8 mouse cellular contexts compared by ENCODE assay signal in genomic region chr9:50603998-50604324, GRCm38 (mm10). TPM values are rescaled to one million over a fixed set of nuclear protein-coding genes. Genes with fewer than 3 reads are reported as not detected.
DNase-seq lines count a peak whose midpoint lies in the region; ATAC-seq and TF ChIP-seq lines count a peak whose summit lies in the region.

No protein-coding gene starts in this region.

- peak; percentile 45 for TF ChIP-seq CTCF in heart, adult 2 months (IDR thresholded peaks at IDR 0.05)
- TF ChIP-seq CTCF in C2C12 (IDR thresholded peaks at IDR 0.05; ENCODE audit: control insufficient read depth, insufficient read depth, insufficient read length) = no peak

- no peak; the same call in 1 of the 2 replicates for TF ChIP-seq POLR2A in heart, adult 2 months (IDR thresholded peaks at IDR 0.05; ENCODE audit: insufficient read depth, low read depth, low read length)

- peak overlapping the region; percentile 73 for H3K4me2 ChIP-seq in forebrain, embryonic 11.5 days (ENCODE audit: low read depth, low read length, severe bottlenecking)
- peak overlapping the region; percentile 76 for H3K4me2 ChIP-seq in liver, embryonic 12.5 days

- peaks cover 57% of the 10 kb centered on the region for H3K79me3 ChIP-seq in C2C12 (ENCODE audit: low read depth)

- no peak for TF ChIP-seq EP300 in heart, adult 2 months (IDR thresholded peaks at IDR 0.05; ENCODE audit: insufficient read depth, low read depth, low read length)

- no peak for DNase-seq in heart, adult 2 months
- no peak for DNase-seq in heart, adult 9 months (ENCODE audit: low spot score in 2 of 2)
- DNase-seq in forebrain, embryonic 11.5 days (ENCODE audit: low spot score) = no peak
- no peak for DNase-seq in gastrocnemius, postnatal 4 days (ENCODE audit: low spot score in 2 of 2)
- DNase-seq in gastrocnemius, postnatal 36 days = no peak
- no peak for DNase-seq in urinary bladder, postnatal 4 days (ENCODE audit: low spot score in 2 of 2)

- H3ac ChIP-seq in C2C12 (ENCODE audit: control insufficient read depth, insufficient read length, low read depth) = peak overlapping the region; percentile 51

- peak overlapping the region; percentile 85 for H3K9ac ChIP-seq in heart, adult 2 months (ENCODE audit: low read depth, low read length)
- peak overlapping the region; percentile 84 for H3K9ac ChIP-seq in forebrain, embryonic 11.5 days (ENCODE audit: low read length)
- H3K9ac ChIP-seq in liver, embryonic 12.5 days = peak overlapping the region; percentile 84

- peak overlapping the region; percentile 92 for H3K4me3 ChIP-seq in heart, adult 2 months
- H3K4me3 ChIP-seq in C2C12 (ENCODE audit: insufficient read depth, poor library complexity, severe bottlenecking) = peak overlapping the region; percentile 86
- H3K4me3 ChIP-seq in forebrain, embryonic 11.5 days (ENCODE audit: low read depth, low read length) = peak overlapping the region; percentile 85
- peak overlapping the region; percentile 77 for H3K4me3 ChIP-seq in liver, embryonic 12.5 days

- no peaks in the 10 kb centered on the region for H3K9me3 ChIP-seq in forebrain, embryonic 11.5 days (ENCODE audit: control insufficient read depth, low read length)
- H3K9me3 ChIP-seq in liver, embryonic 12.5 days (replicated peaks) = no peaks in the 10 kb centered on the region

- H3K36me3 ChIP-seq in heart, adult 2 months (ENCODE audit: control insufficient read depth, insufficient read depth, low read length) = peaks cover 9% of the 10 kb centered on the region
- peaks cover 59% of the 10 kb centered on the region for H3K36me3 ChIP-seq in C2C12 (ENCODE audit: control insufficient read depth, insufficient read depth)
- no peaks in the 10 kb centered on the region; the same call in 1 of the 2 replicates for H3K36me3 ChIP-seq in forebrain, embryonic 11.5 days (ENCODE audit: control insufficient read depth, insufficient read depth, low read length)
- H3K36me3 ChIP-seq in liver, embryonic 12.5 days = peaks cover 63% of the 10 kb centered on the region

- H3K27me3 ChIP-seq in heart, adult 2 months (ENCODE audit: control insufficient read depth, insufficient read depth, low read length) = no peaks in the 10 kb centered on the region
- no peaks in the 10 kb centered on the region for H3K27me3 ChIP-seq in C2C12 (ENCODE audit: control insufficient read depth, insufficient read depth, insufficient read length)
- no peaks in the 10 kb centered on the region for H3K27me3 ChIP-seq in forebrain, embryonic 11.5 days (ENCODE audit: control insufficient read depth, insufficient read depth, low read length)
- no peaks in the 10 kb centered on the region for H3K27me3 ChIP-seq in liver, embryonic 12.5 days (replicated peaks)

- H3K4me1 ChIP-seq in heart, adult 2 months (ENCODE audit: control insufficient read depth, insufficient read depth, low read length) = peaks cover 10% of the 10 kb centered on the region
- peaks cover 8% of the 10 kb centered on the region; the same call in 1 of the 2 replicates for H3K4me1 ChIP-seq in forebrain, embryonic 11.5 days (replicated peaks; ENCODE audit: control insufficient read depth, insufficient read depth, low read length)
- peaks cover 48% of the 10 kb centered on the region for H3K4me1 ChIP-seq in liver, embryonic 12.5 days

- intact Hi-C loops in heart, adult 2 months (cut with DNase I) = loop anchor here (1.0 to 5.0 kb wide), 3 partner anchors 10 to 163 kb away; partner anchors contain the start of genes Dlat and Fdxacb1
- intact Hi-C loops in gastrocnemius, postnatal 36 days (cut with DNase I) = no loop called here

- peak; percentile 92 for ATAC-seq in forebrain, embryonic 11.5 days (replicated peaks; ENCODE audit: low FRiP score)
- peak; percentile 79 for ATAC-seq in liver, embryonic 12.5 days

- peaks cover 2% of the 10 kb centered on the region; the same call in 1 of the 2 replicates for H3K79me2 ChIP-seq in heart, adult 2 months (replicated peaks; ENCODE audit: control insufficient read depth, insufficient read depth, low read length)
- peaks cover 76% of the 10 kb centered on the region for H3K79me2 ChIP-seq in C2C12 (ENCODE audit: control insufficient read depth, insufficient read depth)

- H3K27ac ChIP-seq in heart, adult 2 months = peak overlapping the region; percentile 93
- H3K27ac ChIP-seq in forebrain, embryonic 11.5 days (ENCODE audit: low read depth, low read length) = peak overlapping the region; percentile 75
- H3K27ac ChIP-seq in liver, embryonic 12.5 days = peak overlapping the region; percentile 88

- under 1% methylated on average over 24 of the region's 24 CpGs for WGBS in heart, adult 2 months
- under 1% methylated on average over 24 of the region's 24 CpGs for WGBS in forebrain, embryonic 11.5 days
- WGBS in liver, embryonic 12.5 days (ENCODE audit: insufficient replicate concordance) = 1% methylated on average over 24 of the region's 24 CpGs

TF ChIP-seq in C2C12, 6 proteins besides CTCF, POLR2A, EP300 and RAD21:
- no peak for TF ChIP-seq FOSL1 (IDR thresholded peaks at IDR 0.05; ENCODE audit: insufficient read depth, low read length, poor library complexity, severe bottlenecking)
- TF ChIP-seq MYOD1 (IDR thresholded peaks at IDR 0.05; ENCODE audit: control insufficient read depth, insufficient read length, low read depth) = no peak
- TF ChIP-seq MAX (IDR thresholded peaks at IDR 0.05) = no peak
- no peak for TF ChIP-seq USF1 (IDR thresholded peaks at IDR 0.05; ENCODE audit: low read depth)
- no peak for TF ChIP-seq MYOG (IDR thresholded peaks at IDR 0.05; ENCODE audit: control insufficient read depth, extremely low read depth, insufficient read length)

RNA-seq across cellular contexts. Expression of gene Timm8b, which starts 0.3 kb away (rescaled TPM):
- total RNA-seq in heart, adult 2 months (2021) = 100 to 1,000 TPM; 251 to 294 TPM
- polyA plus RNA-seq in heart, adult 2 months (2012; rRNA removed) = 289 and 341 TPM in 2 replicates
- polyA plus RNA-seq in C2C12 (2012; fragmentation: generic; extraction: Trizol) = 195 TPM
- polyA plus RNA-seq in forebrain, embryonic 11.5 days (2014; fragmentation: Nextera tagmentation; extraction: Ambion mirVana) = 318 and 323 TPM in 2 replicates
- 229 and 237 TPM in 2 replicates for polyA plus RNA-seq in liver, embryonic 12.5 days (2016; fragmentation: Nextera tagmentation; extraction: Ambion mirVana)
- 100 to 1,000 TPM; 110 to 123 TPM for total RNA-seq in gastrocnemius, postnatal 4 days (2021)
- total RNA-seq in gastrocnemius, postnatal 36 days (2021) = 100 to 1,000 TPM; 184 to 202 TPM

RNA-seq across cellular contexts. Expression of gene Sdhd, which starts 0.3 kb away (rescaled TPM):
- 100 to 1,000 TPM; 593 to 673 TPM for total RNA-seq in heart, adult 2 months (2021)
- polyA plus RNA-seq in heart, adult 2 months (2012; rRNA removed) = 722 and 984 TPM in 2 replicates
- polyA plus RNA-seq in C2C12 (2012; fragmentation: generic; extraction: Trizol) = 244 TPM
- 257 and 262 TPM in 2 replicates for polyA plus RNA-seq in forebrain, embryonic 11.5 days (2014; fragmentation: Nextera tagmentation; extraction: Ambion mirVana)
- 344 and 352 TPM in 2 replicates for polyA plus RNA-seq in liver, embryonic 12.5 days (2016; fragmentation: Nextera tagmentation; extraction: Ambion mirVana)
- 100 to 1,000 TPM; 300 to 319 TPM for total RNA-seq in gastrocnemius, postnatal 4 days (2021)
- total RNA-seq in gastrocnemius, postnatal 36 days (2021) = 100 to 1,000 TPM; 313 to 336 TPM

RNA-seq across cellular contexts. Expression of gene Pih1d2, which starts 13.2 kb away (rescaled TPM):
- under 1 TPM in 1 of 2 experiments, not detected in 1; 0.31 TPM for total RNA-seq in heart, adult 2 months (2021)
- 0.50 and 0.66 TPM in 2 replicates for polyA plus RNA-seq in heart, adult 2 months (2012; rRNA removed)
- 2.5 TPM for polyA plus RNA-seq in C2C12 (2012; fragmentation: generic; extraction: Trizol)
- 7.2 and 8.6 TPM in 2 replicates for polyA plus RNA-seq in forebrain, embryonic 11.5 days (2014; fragmentation: Nextera tagmentation; extraction: Ambion mirVana)
- 1.9 and 2.4 TPM in 2 replicates for polyA plus RNA-seq in liver, embryonic 12.5 days (2016; fragmentation: Nextera tagmentation; extraction: Ambion mirVana)
- total RNA-seq in gastrocnemius, postnatal 4 days (2021) = under 1 TPM; 0.66 to 0.73 TPM
- under 1 TPM in 1 of 2 experiments, not detected in 1; 0.96 TPM for total RNA-seq in gastrocnemius, postnatal 36 days (2021)

RNA-seq across cellular contexts. Expression of gene Nkapd1, which starts 13.3 kb away (rescaled TPM):
- 10 to 100 TPM; 11.9 to 13.2 TPM for total RNA-seq in heart, adult 2 months (2021)
- polyA plus RNA-seq in heart, adult 2 months (2012; rRNA removed) = 3.1 and 4.6 TPM in 2 replicates
- 3.6 TPM for polyA plus RNA-seq in C2C12 (2012; fragmentation: generic; extraction: Trizol)
- 23.3 and 24.3 TPM in 2 replicates for polyA plus RNA-seq in forebrain, embryonic 11.5 days (2014; fragmentation: Nextera tagmentation; extraction: Ambion mirVana)
- 12.5 and 13.1 TPM in 2 replicates for polyA plus RNA-seq in liver, embryonic 12.5 days (2016; fragmentation: Nextera tagmentation; extraction: Ambion mirVana)
- total RNA-seq in gastrocnemius, postnatal 4 days (2021) = 10 to 100 TPM; 21.5 to 23.3 TPM
- total RNA-seq in gastrocnemius, postnatal 36 days (2021) = 10 to 100 TPM in 1 of 2 experiments, 1 to 10 TPM in 1; 8.1 to 11.4 TPM

RNA-seq across cellular contexts. Expression of gene Tex12, which starts 42.8 kb away (rescaled TPM):
- not detected for total RNA-seq in heart, adult 2 months (2021)
- polyA plus RNA-seq in heart, adult 2 months (2012; rRNA removed) = not detected in 2 replicates
- polyA plus RNA-seq in C2C12 (2012; fragmentation: generic; extraction: Trizol) = not detected
- polyA plus RNA-seq in forebrain, embryonic 11.5 days (2014; fragmentation: Nextera tagmentation; extraction: Ambion mirVana) = 0.28 TPM in 1 of 2 replicates, not detected in the other
- not detected in 2 replicates for polyA plus RNA-seq in liver, embryonic 12.5 days (2016; fragmentation: Nextera tagmentation; extraction: Ambion mirVana)
- not detected for total RNA-seq in gastrocnemius, postnatal 4 days (2021)
- total RNA-seq in gastrocnemius, postnatal 36 days (2021) = not detected
